Mouse (Mus musculus): ENCODE data around the gene Olfr495. TPM values are rescaled to one million over a fixed set of nuclear protein-coding genes. Genes with fewer than 3 reads are reported as not detected.

Gene Olfr495
- not detected in 2 replicates for polyA plus RNA-seq (2015; fragmentation: Nextera tagmentation; extraction: Ambion mirVana)

DNA sequence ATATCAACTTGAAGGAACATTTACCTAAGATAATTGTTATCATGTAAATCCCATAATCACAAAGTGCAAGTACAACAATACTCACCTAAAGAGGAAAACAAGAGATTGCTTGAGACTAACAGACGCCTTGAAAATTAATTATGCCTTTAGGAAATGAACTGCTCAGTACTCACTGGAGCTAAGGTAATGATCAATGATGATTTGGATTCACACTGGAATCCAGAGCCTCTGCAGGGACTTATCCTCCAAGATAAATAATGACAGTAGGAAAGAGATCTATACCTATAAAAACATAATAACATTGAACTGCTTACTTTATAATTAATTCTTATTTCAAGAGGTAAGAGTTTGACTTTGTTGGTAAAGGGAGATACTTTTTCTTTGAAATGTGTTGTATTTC, at the start of gene Olfr495:
Gene Olfr495, plus strand, starts transcription at position 301 of the 400 bp plus-strand sequence.
- no peaks in the 10 kb centered on the region for H3K4me1 ChIP-seq
- no peak within 1 kb of the TSS for H3K9ac ChIP-seq
- 58% methylated on average over 1 of the region's 1 CpGs for WGBS
- no peak within 1 kb of the TSS for H3K27ac ChIP-seq
- ATAC-seq (replicated peaks; ENCODE audit: low FRiP score) = no peak
- H3K4me3 ChIP-seq (replicated peaks) = no peak within 1 kb of the TSS
- no peaks in the 10 kb centered on the region for H3K9me3 ChIP-seq (replicated peaks)
- no peaks in the 10 kb centered on the region for H3K27me3 ChIP-seq
- no peaks in the 10 kb centered on the region for H3K36me3 ChIP-seq
- H3K4me2 ChIP-seq = no peak within 1 kb of the TSS

DNA sequence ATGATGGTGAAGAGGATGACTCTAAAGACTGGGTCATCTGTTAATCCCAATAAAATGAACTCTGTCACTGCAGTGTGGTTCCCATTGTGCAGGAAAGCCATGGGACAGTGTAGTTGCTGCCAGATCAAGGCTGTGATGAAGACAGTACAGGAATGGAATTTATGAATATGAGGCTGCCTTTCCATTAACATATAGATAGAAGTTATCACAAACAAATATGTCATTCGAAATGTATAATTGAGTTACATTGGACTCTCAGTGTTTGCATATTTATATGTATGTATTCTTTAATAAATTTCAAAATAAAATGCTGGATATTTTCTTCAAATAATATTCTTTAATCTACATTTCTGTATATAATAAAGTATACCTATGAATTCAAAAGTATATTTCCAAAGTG, 46.1 kb upstream of the Olfr495 start, which contains the start of gene Olfr493:
Gene Olfr493, minus strand, starts transcription at position 101 of the 400 bp plus-strand sequence.
- no peaks in the 10 kb centered on the region for H3K36me3 ChIP-seq

GRCm38 (mm10) chr7:108365035-108365434, 27.9 kb upstream of the Olfr495 start, which contains the start of gene Olfr494:
Olfr494 (plus strand) TSS chr7:108365335.
- Histone ChIP-seq H3K27me3 (no peaks in the 10 kb centered on the region), H3K36me3 (no peaks in the 10 kb centered on the region), H3K9ac (no peak within 1 kb of the TSS), H3K9me3 (replicated peaks) (no peaks in the 10 kb centered on the region; the same call in 1 of the 2 replicates), H3K4me2 (no peak within 1 kb of the TSS), H3K27ac (no peak within 1 kb of the TSS), H3K4me1 (no peaks in the 10 kb centered on the region), H3K4me3 (replicated peaks) (no peak within 1 kb of the TSS)
- no peak for ATAC-seq (replicated peaks; ENCODE audit: low FRiP score)
- WGBS = 82% methylated on average over 3 of the region's 3 CpGs

More for the DNA sequence above, 46.1 kb upstream of the Olfr495 start, which contains the start of gene Olfr493:
- no peak for ATAC-seq (replicated peaks; ENCODE audit: low FRiP score)
- H3K9me3 ChIP-seq (replicated peaks) = no peaks in the 10 kb centered on the region
- H3K27ac ChIP-seq = no peak within 1 kb of the TSS
- no peak within 1 kb of the TSS for H3K4me2 ChIP-seq
- no peaks in the 10 kb centered on the region for H3K4me1 ChIP-seq
- H3K4me3 ChIP-seq (replicated peaks) = no peak within 1 kb of the TSS
- H3K9ac ChIP-seq = no peak within 1 kb of the TSS
- 60% methylated on average over 1 of the region's 1 CpGs for WGBS
- no peaks in the 10 kb centered on the region for H3K27me3 ChIP-seq

GRCm38 (mm10) chr7:108420121-108420520, 27.2 kb downstream of the Olfr495 start, which contains the start of gene Olfr497:
Olfr497 (plus strand) TSS chr7:108420421.
- Histone ChIP-seq H3K27ac (no peak within 1 kb of the TSS), H3K27me3 (no peaks in the 10 kb centered on the region), H3K4me2 (no peak within 1 kb of the TSS), H3K9me3 (replicated peaks) (no peaks in the 10 kb centered on the region), H3K36me3 (no peaks in the 10 kb centered on the region), H3K4me1 (no peaks in the 10 kb centered on the region), H3K4me3 (replicated peaks) (no peak within 1 kb of the TSS), H3K9ac (no peak within 1 kb of the TSS)
- no peak for ATAC-seq (replicated peaks; ENCODE audit: low FRiP score)
- WGBS = 86% methylated on average over 2 of the region's 2 CpGs

Other genes with a start within 250 kb of the Olfr495 start
- gene Olfr485, start 233.3 kb upstream of the Olfr495 start, polyA plus RNA-seq (2015; fragmentation: Nextera tagmentation; extraction: Ambion mirVana) = not detected in 2 replicates
- gene Olfr486, start 220.4 kb upstream of the Olfr495 start, polyA plus RNA-seq (2015; fragmentation: Nextera tagmentation; extraction: Ambion mirVana) = not detected in 2 replicates
- gene Olfr487, start 178.5 kb upstream of the Olfr495 start, polyA plus RNA-seq (2015; fragmentation: Nextera tagmentation; extraction: Ambion mirVana) = not detected in 2 replicates
- not detected in 2 replicates for gene Olfr488, start 134.8 kb upstream of the Olfr495 start, polyA plus RNA-seq (2015; fragmentation: Nextera tagmentation; extraction: Ambion mirVana)
- not detected in 2 replicates for gene Olfr490, start 104.2 kb upstream of the Olfr495 start, polyA plus RNA-seq (2015; fragmentation: Nextera tagmentation; extraction: Ambion mirVana)
- not detected in 2 replicates for gene Olfr491, start 79.7 kb upstream of the Olfr495 start, polyA plus RNA-seq (2015; fragmentation: Nextera tagmentation; extraction: Ambion mirVana)
- not detected in 2 replicates for gene Olfr492, start 69.5 kb upstream of the Olfr495 start, polyA plus RNA-seq (2015; fragmentation: Nextera tagmentation; extraction: Ambion mirVana)
- not detected in 2 replicates for gene Olfr493, start 46.2 kb upstream of the Olfr495 start, polyA plus RNA-seq (2015; fragmentation: Nextera tagmentation; extraction: Ambion mirVana)
- not detected in 2 replicates for gene Olfr494, start 27.8 kb upstream of the Olfr495 start, polyA plus RNA-seq (2015; fragmentation: Nextera tagmentation; extraction: Ambion mirVana)
- gene Olfr497, start 27.3 kb downstream of the Olfr495 start, polyA plus RNA-seq (2015; fragmentation: Nextera tagmentation; extraction: Ambion mirVana) = not detected in 2 replicates
- not detected in 2 replicates for gene Olfr498, start 72.2 kb downstream of the Olfr495 start, polyA plus RNA-seq (2015; fragmentation: Nextera tagmentation; extraction: Ambion mirVana)
- gene Olfr502, start 131.9 kb downstream of the Olfr495 start, polyA plus RNA-seq (2015; fragmentation: Nextera tagmentation; extraction: Ambion mirVana) = not detected in 2 replicates
- gene Olfr503, start 151.4 kb downstream of the Olfr495 start, polyA plus RNA-seq (2015; fragmentation: Nextera tagmentation; extraction: Ambion mirVana) = not detected in 2 replicates
- gene Olfr504, start 172.6 kb downstream of the Olfr495 start, polyA plus RNA-seq (2015; fragmentation: Nextera tagmentation; extraction: Ambion mirVana) = not detected in 2 replicates
- gene Olfr506, start 217.6 kb downstream of the Olfr495 start, polyA plus RNA-seq (2015; fragmentation: Nextera tagmentation; extraction: Ambion mirVana) = 0.04 TPM in 1 of 2 replicates, not detected in the other
- gene Olfr507, start 228.6 kb downstream of the Olfr495 start, polyA plus RNA-seq (2015; fragmentation: Nextera tagmentation; extraction: Ambion mirVana) = not detected in 2 replicates
- not detected in 2 replicates for gene Olfr508, start 236.8 kb downstream of the Olfr495 start, polyA plus RNA-seq (2015; fragmentation: Nextera tagmentation; extraction: Ambion mirVana)

Data from kidney, embryonic 15.5 days (tissue).